Mouse (Mus musculus) myocyte (in vitro differentiated cells): ENCODE data around the gene Mrpl34. TPM values are rescaled to one million over a fixed set of nuclear protein-coding genes. Genes with fewer than 3 reads are reported as not detected.

Experiments
- H3K27me3 ChIP-seq: one replicate; pipeline ENCODE4 v1.6.1; 2011; ENCODE audit not compliant: control insufficient read depth, insufficient read depth, insufficient read length
- H3K36me3 ChIP-seq: one replicate; pipeline ENCODE4 v1.6.1; 2011; ENCODE audit not compliant: control insufficient read depth, insufficient read depth
- H3K4me2 ChIP-seq: one replicate; pipeline ENCODE4 v1.6.1; 2011; ENCODE audit warnings: low read depth, control low read depth
- H3K4me3 ChIP-seq: one replicate; pipeline ENCODE4 v1.5.1; 2011; ENCODE audit warnings: mild to moderate bottlenecking, control low read depth, moderate library complexity
- H3K79me2 ChIP-seq: one replicate; pipeline ENCODE4 v1.6.1; 2011; ENCODE audit not compliant: control insufficient read depth, insufficient read depth
- H3ac ChIP-seq: one replicate; pipeline ENCODE4 v1.6.1; 2011; ENCODE audit not compliant: control insufficient read depth, insufficient read length
- CEBPB ChIP-seq: IDR thresholded peaks from 2 replicates; pipeline ENCODE4 v1.6.1; 2011; ENCODE audit warnings: mild to moderate bottlenecking, moderate library complexity; ENCODE audit not compliant: poor library complexity, insufficient read depth, severe bottlenecking
- E2F4 ChIP-seq: IDR thresholded peaks from one replicate; pipeline ENCODE4 v1.6.1; 2011; ENCODE audit warnings: mild to moderate bottlenecking, control low read depth, moderate library complexity; ENCODE audit not compliant: insufficient read depth
- MAX ChIP-seq: IDR thresholded peaks from one replicate; pipeline ENCODE4 v1.6.1; 2011; ENCODE audit warnings: low read depth, mild to moderate bottlenecking, control low read depth
- MYOD1 ChIP-seq, 3 experiments: IDR thresholded peaks; one replicate each; pipeline ENCODE4 v1.6.1; 2011; ENCODE audit warnings: control low read depth in 2 of 3, low read depth in 2 of 3, mild to moderate bottlenecking in 2 of 3, moderate library complexity in 1 of 3; ENCODE audit not compliant: insufficient read length in 2 of 3, control insufficient read depth in 1 of 3
- MYOG ChIP-seq, 3 experiments: IDR thresholded peaks; one replicate each; pipeline ENCODE4 v1.6.1; 2011; ENCODE audit warnings: control low read depth in 2 of 3, low read depth in 2 of 3, mild to moderate bottlenecking in 2 of 3; ENCODE audit not compliant: insufficient read length in 2 of 3, control insufficient read depth in 1 of 3, insufficient read depth in 1 of 3
- POLR2A ChIP-seq: IDR thresholded peaks from one replicate; pipeline ENCODE4 v1.6.1; 2011; ENCODE audit warnings: low read depth, mild to moderate bottlenecking, control low read depth, moderate library complexity; ENCODE audit not compliant: insufficient read length
- POLR2AphosphoS2 ChIP-seq: IDR thresholded peaks from one replicate; pipeline ENCODE4 v1.6.1; 2011; ENCODE audit warnings: low read depth, control low read depth; ENCODE audit not compliant: insufficient read length
- REST ChIP-seq: IDR thresholded peaks from one replicate; pipeline ENCODE4 v1.6.1; 2011; ENCODE audit warnings: mild to moderate bottlenecking, control low read depth, moderate library complexity; ENCODE audit not compliant: insufficient read depth, insufficient read length
- SRF ChIP-seq: IDR thresholded peaks from one replicate; pipeline ENCODE4 v1.6.1; 2011; ENCODE audit warnings: low read depth; ENCODE audit not compliant: control insufficient read depth, insufficient read length
- TCF12 ChIP-seq: IDR thresholded peaks from one replicate; pipeline ENCODE4 v1.6.1; 2011; ENCODE audit warnings: mild to moderate bottlenecking, control low read depth; ENCODE audit not compliant: poor library complexity, insufficient read depth, severe bottlenecking
- TCF3 ChIP-seq: IDR thresholded peaks from one replicate; pipeline ENCODE4 v1.6.1; 2011; ENCODE audit warnings: low read depth, control low read depth; ENCODE audit not compliant: insufficient read length
- USF1 ChIP-seq: IDR thresholded peaks from one replicate; pipeline ENCODE4 v1.6.1; 2011; ENCODE audit warnings: low read depth, mild to moderate bottlenecking, control low read depth, moderate library complexity
- polyA plus RNA-seq: library from polyadenylated mRNA; unstranded; fragments of >200 nt; fragmentation: generic; extraction: Trizol; gene quantifications from one replicate; pipeline ENCODE4 v1.2.1, GENCODE M21; 2012; ENCODE audit warnings: missing spikeins

Mrpl34 gene
- polyA plus RNA-seq, 1 experiment = 79.0 TPM

GRCm38 (mm10) chr8:71488454-71488853, 23.7 kb downstream of the Mrpl34 start:
- peak; percentile 61 for TF ChIP-seq POLR2A
- TF ChIP-seq TCF12 = no peak
- peak; percentile 80 for TF ChIP-seq POLR2AphosphoS2
- no peak for TF ChIP-seq CEBPB
- no peaks in the 10 kb centered on the region for H3K79me2 ChIP-seq
- peak overlapping the region; percentile 67 for H3ac ChIP-seq
- H3K4me2 ChIP-seq = peak overlapping the region; percentile 81
- no peaks in the 10 kb centered on the region for H3K27me3 ChIP-seq
- peak overlapping the region; percentile 47 for H3K4me3 ChIP-seq
- no peaks in the 10 kb centered on the region for H3K36me3 ChIP-seq

DNA sequence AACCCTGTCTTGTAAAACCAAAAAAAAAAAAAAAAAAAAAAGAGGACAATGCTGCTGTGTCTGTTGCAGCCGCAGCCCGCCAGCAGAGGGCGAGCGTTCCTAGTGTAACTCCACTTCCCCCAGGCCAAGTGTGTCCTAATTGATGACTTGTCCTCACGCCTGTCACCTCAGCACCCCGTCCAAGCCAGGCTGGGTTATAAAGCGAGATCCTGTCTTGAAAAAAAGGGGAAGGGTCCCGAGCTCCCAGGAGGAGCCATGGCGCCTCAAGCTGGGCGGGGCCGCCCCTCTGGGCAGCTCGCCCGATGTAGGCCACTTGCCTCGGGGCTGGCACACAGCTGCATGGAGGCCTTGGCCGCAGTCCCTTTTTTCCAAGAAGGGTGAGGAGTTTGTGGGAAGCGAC, 30.3 kb downstream of the Mrpl34 start:
- no peaks in the 10 kb centered on the region for H3K79me2 ChIP-seq
- TF ChIP-seq MYOG (IDR thresholded peaks at IDR 0.05; ENCODE audit: control insufficient read depth in 1 of 3, insufficient read depth in 1 of 3, insufficient read length in 2 of 3, low read depth in 2 of 3) (peak in 2 of 3 experiments; percentile 33 to 76), MAX (no peak), MYOD1 (IDR thresholded peaks at IDR 0.05; ENCODE audit: control insufficient read depth in 1 of 3, insufficient read length in 2 of 3, low read depth in 2 of 3) (peak in 2 of 3 experiments; percentile 46 to 51), REST (no peak)
- H3K27me3 ChIP-seq = no peaks in the 10 kb centered on the region
- H3K36me3 ChIP-seq = no peaks in the 10 kb centered on the region
- peak overlapping the region; percentile 62 for H3K4me2 ChIP-seq
- H3ac ChIP-seq = no peak overlapping the region
- no peak overlapping the region for H3K4me3 ChIP-seq

DNA sequence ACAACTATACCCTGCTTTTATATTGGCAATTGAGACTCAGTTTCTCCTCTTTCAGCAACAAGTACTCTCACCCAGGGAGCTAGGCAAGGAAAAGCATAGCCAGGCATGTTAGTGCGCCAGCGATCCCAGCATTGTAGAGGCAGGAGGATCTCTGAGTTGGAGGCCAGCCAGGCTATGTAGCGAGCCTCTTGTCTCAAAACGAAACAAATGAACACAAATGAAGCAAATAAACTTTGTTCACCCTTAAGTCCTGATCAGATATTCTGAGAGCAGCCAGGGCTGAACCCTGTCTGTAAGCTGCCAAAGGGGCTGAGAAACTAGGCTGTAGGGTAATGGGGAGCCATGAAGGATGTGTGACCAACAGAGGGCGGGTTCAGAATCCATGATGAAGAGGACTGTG, 31.1 kb downstream of the Mrpl34 start:
- Histone ChIP-seq H3ac (no peak overlapping the region), H3K36me3 (no peaks in the 10 kb centered on the region), H3K27me3 (no peaks in the 10 kb centered on the region), H3K4me3 (no peak overlapping the region), H3K4me2 (peak overlapping the region; percentile 62), H3K79me2 (no peaks in the 10 kb centered on the region)
- TF ChIP-seq TCF3 (no peak), CEBPB (no peak), POLR2AphosphoS2 (no peak), REST (no peak), MYOD1 (IDR thresholded peaks at IDR 0.05; ENCODE audit: control insufficient read depth in 1 of 3, insufficient read length in 2 of 3, low read depth in 2 of 3) (no peak), POLR2A (no peak), USF1 (no peak), MAX (no peak), E2F4 (no peak), SRF (no peak), MYOG (IDR thresholded peaks at IDR 0.05; ENCODE audit: control insufficient read depth in 1 of 3, insufficient read depth in 1 of 3, insufficient read length in 2 of 3, low read depth in 2 of 3) (no peak), TCF12 (no peak)

DNA sequence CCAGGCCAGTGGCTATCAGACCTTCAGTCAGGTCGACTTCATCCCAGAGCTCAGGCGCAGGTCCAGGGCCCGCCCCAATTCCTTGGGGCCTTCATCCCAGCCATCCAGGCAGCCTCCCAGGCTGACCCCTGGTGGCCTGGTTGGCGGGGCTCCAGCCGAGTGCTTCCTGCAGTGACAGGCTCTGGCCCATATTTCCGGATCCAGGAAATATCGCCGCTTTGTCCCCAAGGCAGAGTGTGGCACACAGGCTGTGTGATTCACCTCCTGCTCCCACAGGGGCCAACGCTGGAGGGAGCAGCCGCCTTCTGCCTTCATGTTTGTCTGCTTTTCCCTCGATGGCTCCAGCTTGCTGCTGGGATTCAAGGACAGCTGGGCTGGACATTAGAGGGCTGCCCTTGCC, 31.7 kb downstream of the Mrpl34 start:
- Histone ChIP-seq H3K4me3 (no peak overlapping the region), H3ac (no peak overlapping the region), H3K79me2 (no peaks in the 10 kb centered on the region), H3K4me2 (peak overlapping the region; percentile 62), H3K36me3 (no peaks in the 10 kb centered on the region), H3K27me3 (no peaks in the 10 kb centered on the region)
- TF ChIP-seq TCF3 = no peak
- no peak for TF ChIP-seq MYOG (IDR thresholded peaks at IDR 0.05; ENCODE audit: control insufficient read depth in 1 of 3, insufficient read depth in 1 of 3, insufficient read length in 2 of 3, low read depth in 2 of 3)
- no peak for TF ChIP-seq SRF
- no peak for TF ChIP-seq CEBPB
- peak; percentile 52 for TF ChIP-seq POLR2AphosphoS2
- peak in 2 of 3 experiments; percentile 2 to 22 for TF ChIP-seq MYOD1 (IDR thresholded peaks at IDR 0.05; ENCODE audit: control insufficient read depth in 1 of 3, insufficient read length in 2 of 3, low read depth in 2 of 3)
- peak; percentile 35 for TF ChIP-seq POLR2A

- H3K36me3 ChIP-seq = no peaks in the 10 kb centered on the region
- H3K4me2 ChIP-seq = peak overlapping the region; percentile 62
- H3ac ChIP-seq = no peak overlapping the region
- no peaks in the 10 kb centered on the region for H3K27me3 ChIP-seq
- TF ChIP-seq POLR2AphosphoS2 (peak; percentile 27), REST (no peak)
- H3K79me2 ChIP-seq = no peaks in the 10 kb centered on the region
- no peak overlapping the region for H3K4me3 ChIP-seq
Observed at GRCm38 (mm10) chr8:71497077-71497645, 32.4 kb downstream of the Mrpl34 start.
